Mouse (Mus musculus) thymus, adult 2 months (tissue): ENCODE measurements around the gene Olfr132.

Source experiments
- CTCF ChIP-seq: fragments of 200-500 bp; IDR thresholded peaks from 2 replicates; pipeline ENCODE4 v1.5.1; 2012; ENCODE audit warnings: mild to moderate bottlenecking, control low read depth, low read length, moderate library complexity, borderline replicate concordance; ENCODE audit not compliant: control insufficient read depth, poor library complexity, insufficient read depth; ENCODE audit errors: extremely low read depth
- POLR2A ChIP-seq: fragments of 200-500 bp; IDR thresholded peaks from 2 replicates; pipeline ENCODE4 v1.6.1; 2012; ENCODE audit warnings: mild to moderate bottlenecking, low read length, control low read depth, moderate library complexity; ENCODE audit not compliant: control insufficient read depth, poor library complexity, insufficient read depth; ENCODE audit errors: extremely low read depth

GRCm38 (mm10) chr17:38088593-38088992, 45.7 kb downstream of the Olfr132 start, which contains the start of gene Olfr131:
- TF ChIP-seq CTCF (no peak), POLR2A (no peak)
